Mouse (Mus musculus): Measurements from ENCODE around the gene Ercc6. TPM values are rescaled to one million over a fixed set of nuclear protein-coding genes. Genes with fewer than 3 reads are reported as not detected.

The Ercc6 gene
- 10 to 100 TPM; 12.1 to 13.0 TPM for total RNA-seq (2021)
- long read RNA-seq, experiment 1, partial matches to known transcripts: 1 of 1 reads
- long read RNA-seq, experiment 1, other reads (novel, unspliced or antisense): 0 of 1 reads
- long read RNA-seq, experiment 2, partial matches to known transcripts: 0 of 2 reads
- long read RNA-seq, experiment 2, other reads (novel, unspliced or antisense): 2 of 2 reads

DNA sequence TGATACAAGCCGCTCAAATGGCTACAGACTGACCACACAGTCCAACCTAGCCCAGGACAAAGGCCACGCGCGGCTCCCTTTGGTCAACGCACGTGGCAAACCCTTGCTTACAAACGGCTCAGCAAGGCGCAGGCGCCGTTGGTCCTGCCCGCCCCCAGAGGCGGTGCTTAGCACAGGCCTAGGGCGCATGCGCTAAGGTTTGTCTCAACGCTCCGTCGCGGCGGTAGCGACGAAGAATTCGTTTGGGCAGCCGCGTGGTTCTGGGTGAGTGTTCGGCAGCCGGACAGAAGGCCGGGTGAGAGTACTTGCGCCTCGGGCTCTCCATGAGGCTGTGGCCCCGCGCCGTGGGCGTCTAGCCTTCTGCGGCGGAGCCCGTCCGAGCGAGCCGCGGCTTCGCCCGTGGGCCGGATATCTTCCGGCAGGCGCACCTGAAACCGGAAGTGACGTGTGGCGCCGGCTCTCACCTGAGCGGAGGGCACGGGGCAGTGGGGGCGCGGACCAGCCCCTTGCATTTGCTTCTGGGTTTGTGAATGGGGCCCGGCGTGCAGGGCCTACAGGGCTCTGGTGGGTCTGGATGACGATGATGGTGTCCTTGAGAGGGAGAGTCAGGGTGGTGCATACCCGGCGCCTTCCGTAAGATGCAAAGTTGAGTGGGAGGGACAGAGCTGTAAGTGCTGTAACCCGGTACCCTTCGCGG is at the start of gene Ercc6:
Gene Ercc6 (plus strand): TSS at position 186 of the 697 bp plus-strand sequence.
- DNase-seq (ENCODE audit: low spot score in 2 of 2): peak; percentile 83 to 91

GRCm38 (mm10) chr14:32464601-32465505 is 48.5 kb upstream of the Ercc6 start, which contains the start of gene Slc18a3:
Gene Slc18a3, minus strand, starts transcription at chr14:32464850.
- DNase-seq (ENCODE audit: low spot score in 2 of 2): no peak

GRCm38 (mm10) chr14:32465506-32465870 is 47.8 kb upstream of the Ercc6 start:
- no peak for DNase-seq (ENCODE audit: low spot score in 2 of 2)

GRCm38 (mm10) chr14:32465889-32466288 is 47.4 kb upstream of the Ercc6 start, which contains the start of gene Chat:
Gene Chat, minus strand, starts transcription at chr14:32465989.
- DNase-seq (ENCODE audit: low spot score in 2 of 2): no peak

GRCm38 (mm10) chr14:32467606-32468005 is 45.7 kb upstream of the Ercc6 start:
- DNase-seq (ENCODE audit: low spot score in 2 of 2): peak; percentile 50 to 60

DNA sequence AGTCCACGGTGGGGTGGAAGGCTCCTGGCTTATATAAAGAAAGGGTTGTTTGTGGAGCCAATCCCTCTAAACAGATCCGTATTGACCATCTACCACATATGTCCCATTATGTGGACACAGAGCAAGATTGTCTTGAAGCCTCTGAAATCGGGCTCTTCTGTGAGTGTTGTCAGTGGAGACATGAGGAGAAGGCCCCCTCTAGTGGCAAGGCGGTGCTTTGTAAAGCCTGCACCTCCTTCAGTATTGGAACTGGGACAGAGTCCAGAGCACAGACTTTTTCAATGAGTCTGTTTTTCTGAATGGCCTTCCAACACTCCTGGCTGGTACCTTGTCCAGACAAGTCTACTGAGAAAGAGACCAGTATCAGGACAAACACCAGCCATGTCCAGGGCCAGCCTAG is 40.3 kb upstream of the Ercc6 start:
- DNase-seq (ENCODE audit: low spot score in 2 of 2): peak in 1 of 2 experiments; percentile 13

GRCm38 (mm10) chr14:32476559-32476958 is 36.8 kb upstream of the Ercc6 start:
- DNase-seq (ENCODE audit: low spot score in 2 of 2): no peak

DNA sequence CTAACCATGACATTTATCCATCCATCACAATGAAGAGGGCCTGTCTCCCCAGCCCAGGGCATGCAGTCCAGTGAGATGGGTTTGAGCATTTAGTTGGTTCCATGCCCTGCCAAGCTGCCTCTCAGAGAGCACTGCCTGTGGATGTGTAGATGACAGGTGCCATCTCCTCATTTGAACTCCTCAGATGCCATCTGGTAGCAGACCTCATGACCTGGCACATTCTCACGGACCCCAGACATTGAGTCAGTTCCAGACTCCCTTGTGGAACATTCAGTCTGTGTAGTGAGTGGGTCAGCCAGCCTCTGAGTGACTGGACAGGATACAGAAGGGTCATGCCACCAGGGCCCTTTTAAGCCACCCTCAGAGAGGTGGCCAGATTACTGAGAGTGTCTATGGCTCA is 35.7 kb upstream of the Ercc6 start:
- DNase-seq (ENCODE audit: low spot score in 2 of 2): no peak

DNA sequence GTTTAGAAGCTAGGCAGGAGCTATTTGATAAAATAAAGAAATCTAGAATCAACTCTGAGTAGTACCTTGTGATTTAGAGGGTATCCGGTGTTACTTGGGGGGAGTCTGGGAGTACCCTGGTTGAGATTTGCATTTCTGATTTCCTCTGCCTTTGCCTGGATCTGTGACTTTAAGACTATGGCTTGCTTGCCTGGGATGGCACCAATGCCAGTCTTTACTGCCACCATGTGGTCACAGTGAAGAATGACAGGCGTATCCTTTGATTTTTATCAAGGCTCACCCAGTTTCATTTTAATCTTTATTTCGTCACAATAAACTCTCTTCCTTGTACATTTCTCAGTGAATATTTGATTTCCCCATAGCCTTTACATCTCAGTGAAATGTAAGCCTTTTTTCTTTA is 31.3 kb upstream of the Ercc6 start:
- no peak for DNase-seq (ENCODE audit: low spot score in 2 of 2)

- no peak for DNase-seq (ENCODE audit: low spot score in 2 of 2)
Measured at GRCm38 (mm10) chr14:32492521-32492920, 20.8 kb upstream of the Ercc6 start.

DNA sequence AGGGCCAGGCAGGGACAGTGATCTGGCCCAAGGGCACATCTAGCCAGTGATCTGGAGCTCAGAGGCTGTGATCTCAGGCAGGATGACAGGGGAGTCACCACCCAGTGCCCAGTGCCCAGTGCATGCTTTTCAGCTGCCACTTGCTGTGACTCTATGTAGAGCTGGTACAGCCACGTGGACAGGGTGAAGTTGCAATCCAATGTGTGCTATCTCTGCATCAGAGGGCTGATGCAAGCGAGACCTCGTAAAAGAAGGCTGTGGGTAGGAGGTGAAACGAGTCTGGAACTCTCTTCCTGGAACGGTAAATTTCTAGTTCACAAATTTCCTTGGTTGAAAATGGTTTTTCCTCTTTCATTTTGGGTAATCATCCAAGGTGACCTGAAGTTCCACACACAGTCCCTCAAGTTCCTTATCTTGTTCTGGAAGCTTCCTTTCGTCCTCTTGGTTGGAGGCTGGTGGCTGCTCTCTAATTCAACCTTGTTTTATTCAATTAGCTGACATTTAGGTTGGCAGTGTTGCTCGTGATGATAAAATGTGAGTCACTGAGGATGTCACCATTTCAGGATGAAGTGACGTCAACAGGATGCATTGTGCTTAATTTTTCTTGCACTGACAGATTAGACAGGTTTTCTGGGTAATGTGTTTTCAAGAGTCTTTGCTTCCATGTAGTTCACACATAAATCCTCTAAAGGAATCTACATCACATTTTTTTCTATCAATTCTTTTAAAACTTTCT is 17.0 kb upstream of the Ercc6 start:
- no peak for DNase-seq (ENCODE audit: low spot score in 2 of 2)

DNA sequence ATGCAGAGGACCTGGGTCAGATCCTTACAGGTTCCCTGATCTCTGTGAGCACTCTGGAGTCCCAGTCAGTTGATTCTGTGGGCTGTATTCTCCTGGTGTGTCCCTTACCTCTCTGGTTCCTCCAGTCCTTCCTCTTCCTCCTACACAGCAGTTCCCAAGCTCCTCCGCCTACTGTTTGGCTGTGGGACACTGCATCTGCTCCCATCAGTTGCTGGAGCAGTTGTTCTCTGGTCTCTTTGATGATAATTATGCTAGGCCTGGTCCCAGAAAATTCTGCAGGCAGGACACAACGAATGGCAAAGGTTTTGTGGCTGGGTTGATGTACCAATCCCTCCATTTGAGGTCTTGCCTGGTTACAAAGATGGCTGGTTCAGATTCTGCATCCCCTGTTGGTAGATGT is 12.0 kb upstream of the Ercc6 start:
- no peak for DNase-seq (ENCODE audit: low spot score in 2 of 2)

GRCm38 (mm10) chr14:32502764-32503688 is 10.3 kb upstream of the Ercc6 start:
- DNase-seq (ENCODE audit: low spot score in 2 of 2): no peak

GRCm38 (mm10) chr14:32503897-32504296 is 9.4 kb upstream of the Ercc6 start:
- DNase-seq (ENCODE audit: low spot score in 2 of 2): no peak

DNA sequence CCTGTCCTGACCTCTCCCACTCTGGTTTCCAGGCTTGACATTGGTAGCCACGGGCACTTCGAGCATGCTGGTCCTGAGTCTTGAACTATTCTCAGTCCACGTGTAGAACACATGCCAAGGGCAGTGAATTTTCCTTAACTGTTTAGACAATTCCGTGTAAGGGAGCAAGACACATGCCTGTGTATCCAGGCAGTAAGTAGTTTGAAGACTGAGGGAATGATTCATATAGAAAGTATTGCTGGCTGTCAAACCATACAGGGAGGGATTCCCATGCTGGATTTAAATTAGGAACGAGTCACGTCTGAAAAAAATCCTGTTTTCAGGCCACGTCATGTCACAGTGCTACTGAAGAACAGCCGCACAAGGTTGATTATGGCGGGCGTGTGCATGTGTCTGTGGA is 7.0 kb upstream of the Ercc6 start:
- DNase-seq (ENCODE audit: low spot score in 2 of 2): no peak

GRCm38 (mm10) chr14:32507216-32507615 is 6.1 kb upstream of the Ercc6 start:
- DNase-seq (ENCODE audit: low spot score in 2 of 2): no peak

GRCm38 (mm10) chr14:32508105-32508835 is 5.1 kb upstream of the Ercc6 start:
- DNase-seq (ENCODE audit: low spot score in 2 of 2): no peak

DNA sequence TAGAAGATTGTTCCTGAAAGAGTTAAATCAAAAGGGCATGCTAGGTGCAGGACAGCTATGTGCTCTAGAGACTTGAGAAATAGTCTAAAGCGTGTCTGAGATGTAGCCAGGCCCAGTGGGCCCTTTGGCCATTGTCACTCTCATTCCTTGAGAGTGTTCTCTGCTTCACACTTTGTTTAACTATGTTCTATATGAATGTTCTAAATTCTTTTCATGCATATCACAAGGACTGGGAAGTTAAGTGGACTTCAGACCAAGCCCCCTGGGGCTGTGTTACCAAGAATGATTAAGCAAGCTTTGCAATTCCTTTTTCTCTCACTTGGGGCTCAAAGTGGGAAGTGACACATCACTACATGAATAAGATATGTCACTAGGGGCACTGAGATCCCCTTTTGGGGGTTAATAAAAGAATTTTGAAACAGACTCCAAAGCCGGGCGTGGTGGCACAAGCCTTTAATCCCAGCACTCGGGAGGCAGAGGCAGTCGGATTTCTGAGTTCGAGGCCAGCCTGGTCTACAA is 3.8 kb upstream of the Ercc6 start:
- DNase-seq (ENCODE audit: low spot score in 2 of 2): no peak

DNA sequence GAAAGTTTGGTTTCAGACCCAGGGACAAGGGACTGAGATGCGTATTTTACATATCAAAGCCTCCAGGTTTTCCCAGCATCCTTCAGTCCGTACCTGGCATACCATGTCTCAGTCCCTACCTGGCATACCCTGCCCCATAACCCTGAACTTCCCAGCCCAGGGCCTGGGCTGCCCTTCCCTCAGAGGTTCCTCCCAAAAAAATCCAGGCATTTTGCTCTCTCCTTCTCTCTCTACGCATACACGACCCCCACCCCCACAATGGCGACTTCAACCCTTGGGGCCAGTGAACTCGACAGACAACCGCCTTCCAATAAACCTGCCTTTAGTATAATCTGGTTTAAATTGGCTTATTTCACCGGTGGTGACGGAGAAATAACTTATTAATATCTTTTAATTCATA is 409 bp upstream of the Ercc6 start:
- DNase-seq (ENCODE audit: low spot score in 2 of 2): no peak
